Mouse (Mus musculus) liver, postnatal 0 days (tissue): ENCODE results near the gene Itpr1.

Source experiments
- CTCF ChIP-seq: sonication (generic); IDR thresholded peaks from 2 replicates; pipeline ENCODE4 v1.5.1; 2016; ENCODE audit warnings: antibody characterized with exemption, low read depth
- EP300 ChIP-seq: IDR thresholded peaks from 2 replicates; pipeline ENCODE4 v1.6.1; 2016; ENCODE audit warnings: antibody characterized with exemption, low read depth, mild to moderate bottlenecking

GRCm38 (mm10) chr6:108494185-108494804, 281.4 kb downstream of the Itpr1 start:
- no peak for TF ChIP-seq CTCF
- no peak for TF ChIP-seq EP300
